Mouse (Mus musculus): ENCODE measurements around the gene Rbl2. TPM values are rescaled to one million over a fixed set of nuclear protein-coding genes. Genes with fewer than 3 reads are reported as not detected.

Rbl2 gene
- polyA plus RNA-seq, 1 experiment from 2014 or later = 17.8 TPM

GRCm38 (mm10) chr8:91069407-91069806 lies 450 bp upstream of the Rbl2 start:
- no peaks in the 10 kb centered on the region for H3K27me3 ChIP-seq
- peak overlapping the region; percentile 65 for H3K4me3 ChIP-seq
- peaks cover 23% of the 10 kb centered on the region for H3K4me1 ChIP-seq (replicated peaks)
- peak; percentile 15; the same call in 1 of the 2 replicates for ATAC-seq (ENCODE audit: low read depth)
- no peak overlapping the region for H3K27ac ChIP-seq (replicated peaks)
- peak overlapping the region; percentile 65 for H3K4me2 ChIP-seq
- H3K9me3 ChIP-seq = no peaks in the 10 kb centered on the region
- 6% methylated on average over 10 of the region's 10 CpGs for WGBS
- peak overlapping the region; percentile 61 for H3K9ac ChIP-seq
- H3K36me3 ChIP-seq = no peaks in the 10 kb centered on the region

DNA sequence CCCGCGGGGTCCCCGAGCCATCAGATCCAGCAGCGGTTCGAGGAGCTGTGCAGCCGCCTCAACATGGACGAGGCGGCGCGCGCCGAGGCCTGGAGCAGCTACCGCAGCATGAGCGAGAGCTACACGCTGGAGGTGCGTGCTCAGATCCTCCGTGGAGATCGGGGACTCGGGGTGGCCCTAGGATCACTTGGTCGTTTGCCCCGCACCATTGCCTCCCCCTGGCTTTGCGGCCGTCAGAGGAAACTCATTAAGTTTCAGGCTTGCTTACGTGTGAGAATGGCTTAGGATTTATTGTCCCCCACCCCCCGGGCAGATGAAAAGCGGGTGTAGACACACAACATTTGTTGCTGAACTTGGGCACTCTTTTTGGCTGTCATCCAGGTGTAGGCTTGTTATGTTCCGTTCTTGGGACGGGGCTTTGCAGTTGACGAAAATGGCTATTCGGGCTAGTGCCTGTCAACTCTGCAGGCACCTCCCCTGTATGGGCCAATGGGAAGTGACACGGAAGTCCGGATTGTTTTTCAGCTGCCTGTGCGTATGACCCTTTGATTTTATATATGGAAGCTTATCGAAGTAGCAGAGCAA lies 510 bp downstream of the Rbl2 start:
- H3K4me3 ChIP-seq = peak overlapping the region; percentile 65
- peak; percentile 85 for ATAC-seq (ENCODE audit: low read depth)
- WGBS = under 1% methylated on average over 34 of the region's 34 CpGs
- no peaks in the 10 kb centered on the region for H3K27me3 ChIP-seq
- H3K36me3 ChIP-seq = peaks cover 2% of the 10 kb centered on the region
- H3K9ac ChIP-seq = peak overlapping the region; percentile 74
- H3K27ac ChIP-seq (replicated peaks) = peak overlapping the region; percentile 87
- H3K4me1 ChIP-seq (replicated peaks) = peaks cover 23% of the 10 kb centered on the region
- peak overlapping the region; percentile 65 for H3K4me2 ChIP-seq
- H3K9me3 ChIP-seq = no peaks in the 10 kb centered on the region

GRCm38 (mm10) chr8:91077077-91077867 lies 7.4 kb downstream of the Rbl2 start:
- Histone ChIP-seq H3K36me3 (peaks cover 43% of the 10 kb centered on the region), H3K27ac (replicated peaks) (no peak overlapping the region), H3K4me1 (replicated peaks) (no peaks in the 10 kb centered on the region), H3K9ac (no peak overlapping the region), H3K27me3 (no peaks in the 10 kb centered on the region), H3K4me2 (no peak overlapping the region), H3K9me3 (no peaks in the 10 kb centered on the region), H3K4me3 (no peak overlapping the region)
- ATAC-seq (ENCODE audit: low read depth) = no peak
- WGBS = 91% methylated on average over 12 of the region's 12 CpGs

GRCm38 (mm10) chr8:91079678-91080077 lies 9.8 kb downstream of the Rbl2 start:
- H3K4me3 ChIP-seq = no peak overlapping the region
- H3K4me1 ChIP-seq (replicated peaks) = no peaks in the 10 kb centered on the region
- H3K36me3 ChIP-seq = peaks cover 57% of the 10 kb centered on the region
- no peak overlapping the region for H3K27ac ChIP-seq (replicated peaks)
- H3K4me2 ChIP-seq = no peak overlapping the region
- no peak for ATAC-seq (ENCODE audit: low read depth)
- H3K9me3 ChIP-seq = no peaks in the 10 kb centered on the region
- H3K9ac ChIP-seq = no peak overlapping the region
- 91% methylated on average over 2 of the region's 2 CpGs for WGBS
- no peaks in the 10 kb centered on the region for H3K27me3 ChIP-seq

DNA sequence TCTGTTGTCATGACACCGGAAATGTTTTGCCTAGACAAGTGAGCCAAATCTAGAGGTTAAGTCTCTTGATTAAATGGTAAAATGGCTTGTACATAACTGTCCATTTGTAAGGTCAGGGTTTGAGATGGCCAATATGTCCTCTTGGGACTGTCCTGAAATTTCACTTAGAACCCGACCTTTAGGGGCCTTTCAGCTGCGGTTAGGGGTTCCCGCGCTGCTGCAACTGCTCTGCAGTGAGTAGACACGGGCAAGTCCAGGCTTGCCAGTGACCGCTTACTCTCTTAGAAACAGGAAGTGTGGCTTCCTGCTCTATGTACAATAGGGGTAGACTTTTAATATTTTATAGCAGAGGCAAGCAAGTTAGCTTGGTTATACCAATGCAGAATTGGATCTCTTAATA lies 12.1 kb downstream of the Rbl2 start:
- Histone ChIP-seq H3K9me3 (no peaks in the 10 kb centered on the region), H3K9ac (no peak overlapping the region), H3K36me3 (peaks cover 69% of the 10 kb centered on the region), H3K4me3 (no peak overlapping the region), H3K4me1 (replicated peaks) (no peaks in the 10 kb centered on the region), H3K4me2 (no peak overlapping the region), H3K27ac (replicated peaks) (no peak overlapping the region), H3K27me3 (no peaks in the 10 kb centered on the region)
- ATAC-seq (ENCODE audit: low read depth) = no peak
- 87% methylated on average over 7 of the region's 7 CpGs for WGBS

DNA sequence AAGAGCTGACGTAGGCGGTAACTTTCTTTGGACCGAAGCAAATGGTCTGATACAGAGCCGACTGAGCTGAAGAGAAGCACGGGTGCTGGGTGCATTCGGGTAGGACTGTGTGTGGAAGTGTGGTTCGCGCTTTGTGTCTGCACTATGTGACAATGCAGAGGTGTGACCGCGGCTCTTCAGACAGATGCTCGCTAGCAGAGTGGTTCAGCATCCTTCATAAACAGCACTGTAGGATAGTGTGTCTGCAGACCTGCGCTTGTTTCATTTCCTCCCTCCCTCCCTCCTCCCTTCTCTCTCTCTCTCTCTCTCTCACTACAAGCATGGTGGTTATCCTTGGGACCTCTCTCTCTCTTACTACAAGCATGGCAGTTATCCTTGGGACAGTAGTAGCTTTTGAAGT lies 12.6 kb downstream of the Rbl2 start:
- no peak for ATAC-seq (ENCODE audit: low read depth)
- Histone ChIP-seq H3K4me3 (no peak overlapping the region), H3K27ac (replicated peaks) (no peak overlapping the region), H3K36me3 (peaks cover 68% of the 10 kb centered on the region), H3K9me3 (no peaks in the 10 kb centered on the region), H3K27me3 (no peaks in the 10 kb centered on the region), H3K4me2 (no peak overlapping the region), H3K4me1 (replicated peaks) (no peaks in the 10 kb centered on the region), H3K9ac (no peak overlapping the region)
- 89% methylated on average over 12 of the region's 12 CpGs for WGBS

DNA sequence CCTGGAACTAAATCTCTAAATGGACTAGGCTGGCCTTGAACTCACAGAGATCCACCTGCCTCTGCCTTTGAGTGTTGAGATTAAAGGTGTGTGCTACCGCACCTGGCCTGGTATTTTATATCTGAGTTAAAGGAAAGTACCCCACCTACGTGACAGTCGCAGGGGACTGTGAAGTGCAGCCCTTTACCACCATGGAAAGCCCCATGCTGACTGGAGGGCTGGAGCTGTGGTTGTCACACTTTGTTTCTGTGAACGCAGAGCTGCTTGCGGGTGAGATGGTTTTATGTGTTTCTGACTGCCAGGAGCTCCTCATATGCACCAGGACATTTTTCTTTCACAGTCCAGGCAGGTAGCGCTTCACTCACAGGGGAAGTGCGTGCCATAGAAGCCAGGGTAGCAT lies 18.6 kb downstream of the Rbl2 start:
- H3K9me3 ChIP-seq = no peaks in the 10 kb centered on the region
- H3K27me3 ChIP-seq = no peaks in the 10 kb centered on the region
- H3K27ac ChIP-seq (replicated peaks) = no peak overlapping the region
- 93% methylated on average over 7 of the region's 7 CpGs for WGBS
- no peak overlapping the region for H3K4me3 ChIP-seq
- H3K4me1 ChIP-seq (replicated peaks) = no peaks in the 10 kb centered on the region
- ATAC-seq (ENCODE audit: low read depth) = no peak
- no peak overlapping the region for H3K4me2 ChIP-seq
- no peak overlapping the region for H3K9ac ChIP-seq
- peaks cover 81% of the 10 kb centered on the region for H3K36me3 ChIP-seq

GRCm38 (mm10) chr8:91089601-91090000 lies 19.7 kb downstream of the Rbl2 start:
- Histone ChIP-seq H3K36me3 (peaks cover 77% of the 10 kb centered on the region), H3K9ac (no peak overlapping the region), H3K9me3 (no peaks in the 10 kb centered on the region), H3K4me3 (no peak overlapping the region), H3K4me2 (no peak overlapping the region), H3K4me1 (replicated peaks) (no peaks in the 10 kb centered on the region), H3K27ac (replicated peaks) (no peak overlapping the region), H3K27me3 (no peaks in the 10 kb centered on the region)
- no peak for ATAC-seq (ENCODE audit: low read depth)
- 93% methylated on average over 2 of the region's 2 CpGs for WGBS

DNA sequence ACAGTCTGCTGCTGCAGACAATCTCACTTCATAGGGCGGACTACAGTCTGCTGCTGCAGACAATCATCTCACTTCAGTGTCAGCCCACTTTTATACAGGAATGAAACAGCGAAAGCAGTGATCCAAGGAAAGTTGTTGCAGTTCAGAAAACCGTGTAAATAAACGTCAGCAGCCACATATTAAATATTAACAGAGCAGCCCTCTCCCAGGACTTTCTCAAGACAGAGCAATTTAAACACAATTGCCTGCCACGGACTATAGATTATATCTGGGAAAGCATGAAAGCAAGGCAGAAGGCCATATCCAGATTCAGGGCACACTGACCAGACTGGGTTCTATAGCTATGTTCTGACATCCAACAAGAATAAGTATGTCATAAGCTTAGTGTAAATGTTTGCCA lies 24.3 kb downstream of the Rbl2 start:
- H3K4me3 ChIP-seq = no peak overlapping the region
- no peaks in the 10 kb centered on the region for H3K27me3 ChIP-seq
- H3K4me1 ChIP-seq (replicated peaks) = no peaks in the 10 kb centered on the region
- WGBS = 90% methylated on average over 5 of the region's 5 CpGs
- no peak for ATAC-seq (ENCODE audit: low read depth)
- no peaks in the 10 kb centered on the region for H3K9me3 ChIP-seq
- no peak overlapping the region for H3K27ac ChIP-seq (replicated peaks)
- peaks cover 70% of the 10 kb centered on the region for H3K36me3 ChIP-seq
- H3K9ac ChIP-seq = no peak overlapping the region
- H3K4me2 ChIP-seq = no peak overlapping the region

DNA sequence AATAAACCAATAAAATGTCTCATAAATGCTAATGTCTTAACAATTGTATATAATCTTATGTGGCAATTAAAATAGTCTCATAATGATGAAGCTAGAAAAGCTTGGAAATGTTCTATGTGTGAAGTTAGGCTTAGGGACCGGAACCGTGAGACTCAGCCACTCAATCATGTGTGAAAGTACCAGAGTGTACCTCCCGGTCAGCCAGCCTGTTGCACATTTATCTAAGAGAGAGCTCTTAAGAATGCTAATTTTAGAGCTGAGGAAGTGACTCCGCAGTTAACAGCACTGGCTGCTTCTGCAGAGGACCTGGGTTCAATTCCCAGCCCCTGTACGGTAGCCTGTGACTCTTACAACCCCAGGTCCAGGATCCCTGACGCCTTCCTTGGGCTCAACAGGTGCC lies 28.2 kb downstream of the Rbl2 start:
- Histone ChIP-seq H3K36me3 (peaks cover 63% of the 10 kb centered on the region), H3K4me2 (no peak overlapping the region), H3K27ac (replicated peaks) (no peak overlapping the region), H3K9me3 (no peaks in the 10 kb centered on the region), H3K9ac (no peak overlapping the region), H3K4me3 (no peak overlapping the region), H3K27me3 (no peaks in the 10 kb centered on the region), H3K4me1 (replicated peaks) (no peaks in the 10 kb centered on the region)
- ATAC-seq (ENCODE audit: low read depth) = no peak
- WGBS = 88% methylated on average over 6 of the region's 6 CpGs

GRCm38 (mm10) chr8:91106271-91106670 lies 36.4 kb downstream of the Rbl2 start:
- H3K4me3 ChIP-seq = no peak overlapping the region
- ATAC-seq (ENCODE audit: low read depth) = no peak
- H3K4me1 ChIP-seq (replicated peaks) = no peaks in the 10 kb centered on the region
- H3K36me3 ChIP-seq = peaks cover 47% of the 10 kb centered on the region
- no peak overlapping the region for H3K4me2 ChIP-seq
- no peaks in the 10 kb centered on the region for H3K27me3 ChIP-seq
- H3K9ac ChIP-seq = no peak overlapping the region
- no peak overlapping the region for H3K27ac ChIP-seq (replicated peaks)
- no peaks in the 10 kb centered on the region for H3K9me3 ChIP-seq
- 90% methylated on average over 12 of the region's 12 CpGs for WGBS

GRCm38 (mm10) chr8:91111868-91112477 lies 42.1 kb downstream of the Rbl2 start:
- Histone ChIP-seq H3K36me3 (peaks cover 57% of the 10 kb centered on the region), H3K9ac (no peak overlapping the region)
- WGBS = 86% methylated on average over 5 of the region's 5 CpGs

More at GRCm38 (mm10) chr8:91111868-91112477, 42.1 kb downstream of the Rbl2 start:
- Histone ChIP-seq H3K27me3 (no peaks in the 10 kb centered on the region), H3K4me1 (replicated peaks) (no peaks in the 10 kb centered on the region), H3K4me2 (no peak overlapping the region), H3K27ac (replicated peaks) (no peak overlapping the region), H3K9me3 (no peaks in the 10 kb centered on the region), H3K4me3 (no peak overlapping the region)
- no peak for ATAC-seq (ENCODE audit: low read depth)
